Mouse (Mus musculus) C2C12 (cell line): Measurements from ENCODE around the gene Krt10. TPM values are rescaled to one million over a fixed set of nuclear protein-coding genes. Genes with fewer than 3 reads are reported as not detected.

ENCODE experiments used
- H3K27me3 ChIP-seq: one replicate; pipeline ENCODE4 v1.6.1; 2011; ENCODE audit not compliant: control insufficient read depth, insufficient read depth, insufficient read length
- H3K36me3 ChIP-seq: one replicate; pipeline ENCODE4 v1.6.1; 2011; ENCODE audit not compliant: control insufficient read depth, insufficient read depth
- H3K4me3 ChIP-seq: one replicate; pipeline ENCODE4 v1.5.1; 2011; ENCODE audit warnings: mild to moderate bottlenecking, control low read depth; ENCODE audit not compliant: poor library complexity, insufficient read depth, severe bottlenecking
- H3K79me2 ChIP-seq: one replicate; pipeline ENCODE4 v1.6.1; 2011; ENCODE audit not compliant: control insufficient read depth, insufficient read depth
- H3K79me3 ChIP-seq: one replicate; pipeline ENCODE4 v1.6.1; 2011; ENCODE audit warnings: low read depth, control low read depth
- H3ac ChIP-seq: one replicate; pipeline ENCODE3; 2011; ENCODE audit warnings: low read depth; ENCODE audit not compliant: control insufficient read depth, insufficient read length
- CEBPB ChIP-seq: IDR thresholded peaks from one replicate; pipeline ENCODE4 v1.6.1; 2011; ENCODE audit warnings: low read depth, mild to moderate bottlenecking, control low read depth, moderate library complexity
- CTCF ChIP-seq: IDR thresholded peaks from one replicate; pipeline ENCODE4 v1.5.1; 2011; ENCODE audit not compliant: control insufficient read depth, insufficient read depth, insufficient read length
- FOSL1 ChIP-seq: IDR thresholded peaks from one replicate; pipeline ENCODE4 v1.8.0; 2011; ENCODE audit warnings: mild to moderate bottlenecking, low read length; ENCODE audit not compliant: poor library complexity, insufficient read depth, severe bottlenecking
- MAX ChIP-seq: IDR thresholded peaks from one replicate; pipeline ENCODE4 v1.6.1; 2011; ENCODE audit warnings: mild to moderate bottlenecking, control low read depth
- MYOD1 ChIP-seq: IDR thresholded peaks from one replicate; pipeline ENCODE4 v1.6.1; 2011; ENCODE audit warnings: low read depth; ENCODE audit not compliant: control insufficient read depth, insufficient read length
- MYOG ChIP-seq: IDR thresholded peaks from one replicate; pipeline ENCODE4 v1.6.1; 2011; ENCODE audit not compliant: control insufficient read depth, insufficient read length; ENCODE audit errors: extremely low read depth
- USF1 ChIP-seq: IDR thresholded peaks from one replicate; pipeline ENCODE4 v1.6.1; 2011; ENCODE audit warnings: low read depth, mild to moderate bottlenecking, control low read depth, moderate library complexity
- long read RNA-seq, 2 experiments: library from polyadenylated mRNA; unstranded; transcript quantifications; one replicate each; pipeline ENCODE4 v2.0.0; 2019 to 2020
- polyA plus RNA-seq: library from polyadenylated mRNA; unstranded; fragments of >200 nt; fragmentation: generic; extraction: Trizol; gene quantifications from one replicate; pipeline ENCODE4 v1.2.1, GENCODE M21; 2012; ENCODE audit warnings: missing spikeins

Krt10 gene
- 3.7 TPM for polyA plus RNA-seq
- long read RNA-seq, experiment 1, partial matches to known transcripts = 3 of 3 reads
- long read RNA-seq, experiment 1, other reads (novel, unspliced or antisense) = 0 of 3 reads
- long read RNA-seq, experiment 2, partial matches to known transcripts = 1 of 2 reads
- long read RNA-seq, experiment 2, other reads (novel, unspliced or antisense) = 1 of 2 reads

DNA sequence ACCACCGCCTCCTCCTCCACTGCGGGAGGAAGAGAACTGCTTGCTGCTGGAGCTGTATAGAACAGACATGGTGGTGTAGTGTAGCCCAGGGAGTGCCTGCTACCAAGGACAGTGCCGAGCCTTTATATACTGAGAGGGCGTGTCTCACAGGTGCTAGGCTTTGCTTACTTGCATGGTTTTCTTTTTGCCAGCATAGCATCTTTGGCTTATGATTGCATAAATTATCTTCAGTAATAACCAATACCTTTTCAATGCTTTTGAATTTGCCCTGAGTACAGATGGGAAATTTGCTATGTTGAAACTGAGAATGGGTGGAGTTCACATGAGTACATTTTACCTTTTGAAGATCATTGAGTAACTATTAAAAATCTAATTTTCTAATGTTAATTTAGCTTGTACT lies at the start of gene Krt10:
Gene Krt10 (minus strand): TSS at position 101 of the 400 bp plus-strand sequence.
- H3K4me3 ChIP-seq = no peak within 1 kb of the TSS
- no peaks in the 10 kb centered on the region for H3K79me2 ChIP-seq
- H3ac ChIP-seq = no peak within 1 kb of the TSS
- peaks cover 3% of the 10 kb centered on the region for H3K36me3 ChIP-seq
- no peaks in the 10 kb centered on the region for H3K27me3 ChIP-seq
- no peak for TF ChIP-seq CTCF
- no peak for TF ChIP-seq USF1
- no peak for TF ChIP-seq FOSL1
- no peak for TF ChIP-seq MAX
- no peak for TF ChIP-seq CEBPB
- no peak for TF ChIP-seq MYOD1
- no peak for TF ChIP-seq MYOG
- no peaks in the 10 kb centered on the region for H3K79me3 ChIP-seq

DNA sequence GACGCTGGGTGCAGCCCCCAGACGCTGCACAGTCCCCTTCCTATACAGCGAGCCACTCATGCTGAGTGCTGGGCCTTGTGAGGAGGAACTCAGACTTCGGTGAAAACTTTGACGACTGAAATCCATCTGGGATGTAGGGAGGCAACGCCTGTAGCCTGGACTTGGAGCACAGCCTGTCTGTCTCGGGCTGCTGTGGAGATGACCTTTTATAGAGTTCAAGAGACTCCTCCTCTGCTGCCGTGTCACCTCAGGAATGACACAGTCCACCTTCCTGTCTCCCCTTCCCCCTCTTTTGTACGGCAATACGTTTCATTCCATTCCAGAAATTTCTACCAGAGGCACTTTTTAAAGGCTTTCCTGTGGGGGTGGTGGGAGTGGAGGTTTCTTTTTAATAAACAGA lies 48.8 kb upstream of the Krt10 start, which contains the start of gene Krt20:
Gene Krt20 (minus strand): TSS at position 179 of the 400 bp plus-strand sequence.
- Histone ChIP-seq H3K27me3 (peaks cover 30% of the 10 kb centered on the region), H3K79me3 (no peaks in the 10 kb centered on the region), H3ac (no peak within 1 kb of the TSS), H3K79me2 (no peaks in the 10 kb centered on the region), H3K36me3 (no peaks in the 10 kb centered on the region), H3K4me3 (no peak within 1 kb of the TSS)
- TF ChIP-seq MYOG (no peak), USF1 (no peak), CTCF (no peak), CEBPB (no peak), FOSL1 (no peak), MAX (no peak), MYOD1 (no peak)

GRCm38 (mm10) chr11:99436625-99437024 lies 47.5 kb upstream of the Krt10 start:
- Histone ChIP-seq H3K36me3 (no peaks in the 10 kb centered on the region), H3K27me3 (peaks cover 35% of the 10 kb centered on the region), H3ac (no peak overlapping the region), H3K79me3 (no peaks in the 10 kb centered on the region), H3K4me3 (no peak overlapping the region), H3K79me2 (no peaks in the 10 kb centered on the region)
- TF ChIP-seq CTCF = no peak

DNA sequence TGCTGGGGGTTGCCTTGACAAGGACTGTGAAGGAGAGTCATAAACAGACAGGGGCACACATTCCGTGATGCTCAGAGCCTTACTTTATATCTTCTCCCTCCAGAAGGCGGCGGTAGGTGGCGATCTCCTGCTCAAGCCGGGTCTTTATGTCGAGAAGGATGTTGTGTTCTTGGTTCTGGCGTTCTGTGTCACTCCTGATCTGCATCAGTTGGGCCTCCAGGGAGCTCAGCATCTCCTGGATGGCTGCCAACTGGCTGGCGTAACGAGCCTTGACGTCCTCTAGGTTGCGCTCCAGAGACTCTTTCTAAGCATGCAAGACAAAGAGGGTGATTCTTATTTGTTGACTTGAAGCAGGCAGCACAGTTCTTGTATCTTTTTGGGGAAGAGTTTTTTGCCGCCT lies 41.5 kb upstream of the Krt10 start:
- no peaks in the 10 kb centered on the region for H3K79me3 ChIP-seq
- no peak overlapping the region for H3K4me3 ChIP-seq
- TF ChIP-seq MYOG (no peak), USF1 (no peak), MYOD1 (no peak), CTCF (no peak), FOSL1 (no peak), MAX (no peak), CEBPB (no peak)
- H3K27me3 ChIP-seq = peaks cover 27% of the 10 kb centered on the region
- no peaks in the 10 kb centered on the region for H3K36me3 ChIP-seq
- H3K79me2 ChIP-seq = no peaks in the 10 kb centered on the region
- H3ac ChIP-seq = no peak overlapping the region

GRCm38 (mm10) chr11:99422159-99422558 lies 33.0 kb upstream of the Krt10 start, which contains the start of gene Krt12:
Gene Krt12 (minus strand): TSS chr11:99422259.
- Histone ChIP-seq H3K79me3 (no peaks in the 10 kb centered on the region), H3K27me3 (peaks cover 25% of the 10 kb centered on the region), H3K4me3 (no peak within 1 kb of the TSS), H3ac (no peak within 1 kb of the TSS), H3K79me2 (no peaks in the 10 kb centered on the region), H3K36me3 (no peaks in the 10 kb centered on the region)
- TF ChIP-seq MYOG (no peak), USF1 (no peak), CTCF (no peak), FOSL1 (no peak), CEBPB (no peak), MAX (no peak), MYOD1 (no peak)

GRCm38 (mm10) chr11:99420586-99420985 lies 31.4 kb upstream of the Krt10 start:
- no peak overlapping the region for H3K4me3 ChIP-seq
- H3K79me3 ChIP-seq = no peaks in the 10 kb centered on the region
- no peaks in the 10 kb centered on the region for H3K79me2 ChIP-seq
- TF ChIP-seq CEBPB (no peak), MAX (no peak), USF1 (no peak), MYOD1 (no peak), CTCF (no peak), MYOG (no peak), FOSL1 (no peak)
- peaks cover 25% of the 10 kb centered on the region for H3K27me3 ChIP-seq
- H3ac ChIP-seq = no peak overlapping the region
- H3K36me3 ChIP-seq = no peaks in the 10 kb centered on the region
